Mouse (Mus musculus): ENCODE measurements around the gene Prkn.

Prkn gene

DNA sequence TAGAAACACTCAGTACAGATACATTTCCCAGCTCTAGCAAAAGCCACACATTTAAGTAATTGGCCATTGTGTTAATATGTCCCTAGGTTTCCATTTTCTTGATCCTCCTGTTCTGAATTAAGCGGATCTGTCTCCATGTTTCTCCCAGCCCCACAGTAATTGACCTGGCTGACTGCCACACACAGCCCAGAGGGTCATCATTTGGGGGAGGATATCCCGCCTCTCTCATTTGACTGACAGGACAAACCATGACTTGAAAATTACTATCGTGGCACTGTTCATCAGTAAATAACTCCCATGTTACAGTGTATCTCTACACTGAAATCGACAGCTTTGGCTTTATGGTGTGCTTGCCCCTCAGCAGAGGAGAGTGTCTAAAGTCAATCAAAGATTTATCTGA lies 146.9 kb downstream of the Prkn start:
- in situ Hi-C loops (cut with MboI, MseI): no loop called here

DNA sequence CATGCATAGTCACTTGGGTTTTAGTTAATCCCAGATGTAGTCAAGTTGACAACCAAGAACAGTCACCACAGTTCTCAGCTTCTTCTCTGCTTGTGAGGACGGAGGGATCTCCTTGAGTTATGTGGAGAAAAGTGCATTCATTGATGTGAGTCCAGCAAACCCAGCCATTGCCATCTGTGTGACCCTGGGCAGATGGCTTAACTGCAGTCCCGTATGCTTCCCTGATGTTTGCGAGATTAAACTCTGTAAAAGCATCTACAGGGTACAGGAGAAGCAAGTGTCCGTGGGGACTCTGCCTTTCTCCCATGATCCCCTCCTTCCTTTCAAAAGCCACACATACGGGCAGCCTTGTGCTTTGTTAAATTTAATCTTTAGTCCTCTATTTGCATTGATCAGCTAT lies 157.1 kb downstream of the Prkn start:
- in situ Hi-C loops (cut with MboI, MseI): no loop called here

DNA sequence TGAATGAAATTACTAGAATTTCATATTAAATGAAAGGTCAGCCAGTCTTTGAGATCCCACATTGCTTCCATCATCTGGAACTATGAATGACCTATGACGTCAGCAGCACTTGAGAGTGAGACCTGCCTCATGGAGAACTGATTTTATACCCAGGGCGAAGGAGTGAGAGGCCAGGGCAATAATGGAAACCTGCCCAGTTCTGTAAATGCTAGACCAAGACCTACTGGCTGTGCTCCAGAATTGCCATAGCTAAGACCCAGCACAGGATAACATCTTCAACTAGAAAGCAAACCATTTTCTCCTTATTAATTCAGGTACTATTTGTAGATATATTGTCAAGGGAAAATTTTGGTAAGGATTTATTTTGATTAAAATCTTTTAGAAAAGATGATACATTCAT lies 183.2 kb downstream of the Prkn start:
- in situ Hi-C loops (cut with MboI, MseI): no loop called here

DNA sequence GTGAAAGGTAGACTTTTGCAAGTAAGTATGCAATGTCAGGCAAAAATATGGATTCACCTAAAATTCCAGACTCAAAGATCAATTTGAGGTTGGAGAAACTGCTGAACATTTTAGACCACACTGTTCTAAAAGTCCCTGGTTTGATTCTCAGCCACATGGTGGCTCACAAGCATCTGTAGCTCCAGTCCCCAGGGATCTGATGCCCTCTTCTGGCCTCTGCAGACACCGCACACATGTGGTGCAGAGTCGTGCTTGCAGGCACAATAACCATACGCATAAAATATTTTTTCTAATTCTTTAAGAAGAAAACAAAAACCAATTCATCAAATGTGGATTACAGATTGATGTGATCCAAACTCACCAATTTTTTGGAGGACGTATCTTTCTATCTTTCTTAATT lies 189.2 kb downstream of the Prkn start:
- in situ Hi-C loops (cut with MboI, MseI): no loop called here

DNA sequence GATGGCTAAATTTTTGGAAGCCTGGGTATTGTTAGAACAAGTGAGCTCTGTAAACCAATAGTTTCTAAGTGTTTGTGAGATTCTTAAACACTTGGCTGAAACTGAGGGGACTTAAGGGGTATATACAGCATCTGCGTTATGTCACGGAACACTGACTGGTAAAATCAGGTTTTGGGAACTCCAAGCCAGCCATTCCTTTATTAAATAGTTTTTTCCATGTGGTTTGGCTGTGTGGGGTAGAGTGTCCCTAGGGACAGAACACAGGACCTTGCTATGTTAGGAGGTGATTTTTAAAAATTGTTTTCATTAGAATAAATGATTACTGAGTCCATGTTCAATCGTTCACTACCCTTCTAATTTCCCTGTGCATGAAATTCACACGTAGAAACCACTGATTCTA lies 190.8 kb downstream of the Prkn start:
- in situ Hi-C loops (cut with MboI, MseI): no loop called here

DNA sequence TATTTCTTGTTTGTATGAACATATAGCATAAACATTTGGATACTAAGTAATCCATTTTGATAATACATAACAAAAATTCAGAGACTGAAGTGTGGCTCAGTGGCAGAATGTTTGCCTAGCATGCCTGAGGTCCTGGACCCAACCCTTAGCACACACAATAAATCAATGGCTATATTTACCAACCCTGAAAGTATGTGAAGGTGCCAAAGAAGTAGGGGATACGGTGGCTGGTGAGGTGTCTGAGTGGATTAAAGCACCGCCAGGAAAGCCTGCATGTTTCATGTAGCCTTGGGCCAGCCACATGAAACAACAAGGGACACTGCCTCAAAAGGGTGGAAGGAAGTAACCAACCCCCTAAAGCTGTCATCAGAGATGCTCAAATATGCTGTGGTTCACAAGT lies 192.2 kb downstream of the Prkn start:
- in situ Hi-C loops (cut with MboI, MseI): no loop called here

DNA sequence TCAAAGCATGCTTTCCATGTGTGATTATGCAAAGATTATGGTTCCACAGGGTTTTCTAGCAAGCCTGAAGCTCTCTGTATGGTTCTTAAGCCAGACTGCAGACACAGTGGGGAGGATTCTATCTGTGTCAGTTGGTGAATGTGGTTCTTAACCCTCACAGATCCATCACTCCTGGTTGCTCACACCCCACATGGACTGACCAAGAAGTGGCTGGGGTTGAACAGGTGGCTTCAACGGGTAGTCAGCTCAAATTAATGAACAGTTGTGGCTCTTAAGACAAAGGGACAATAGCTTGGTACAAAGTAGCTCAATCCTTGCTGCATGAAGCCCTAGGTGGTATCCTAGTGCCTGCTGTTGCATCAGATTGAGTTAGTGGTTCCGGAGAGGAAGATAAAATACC lies 193.4 kb downstream of the Prkn start:
- in situ Hi-C loops (cut with MboI, MseI): no loop called here

DNA sequence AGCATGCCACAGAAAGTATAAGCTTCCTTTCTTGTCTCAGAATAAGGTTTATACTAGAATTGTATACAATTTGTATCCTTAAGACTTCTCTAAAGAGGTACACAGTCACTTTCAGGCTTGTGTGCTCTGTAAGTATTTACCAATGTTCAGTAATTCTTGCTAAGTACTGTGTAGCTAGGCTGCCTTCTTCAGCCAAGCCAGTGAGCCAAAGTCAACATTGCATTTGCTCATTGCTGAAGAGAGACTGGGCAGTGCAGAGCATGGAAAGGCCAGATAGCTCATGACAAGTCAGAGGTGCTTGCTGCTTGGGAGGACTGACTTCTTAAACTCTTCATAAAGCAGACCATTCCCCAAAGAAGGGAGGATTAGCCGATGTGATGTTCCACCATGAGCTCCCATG lies 198.1 kb downstream of the Prkn start:
- in situ Hi-C loops (cut with MboI, MseI): no loop called here

DNA sequence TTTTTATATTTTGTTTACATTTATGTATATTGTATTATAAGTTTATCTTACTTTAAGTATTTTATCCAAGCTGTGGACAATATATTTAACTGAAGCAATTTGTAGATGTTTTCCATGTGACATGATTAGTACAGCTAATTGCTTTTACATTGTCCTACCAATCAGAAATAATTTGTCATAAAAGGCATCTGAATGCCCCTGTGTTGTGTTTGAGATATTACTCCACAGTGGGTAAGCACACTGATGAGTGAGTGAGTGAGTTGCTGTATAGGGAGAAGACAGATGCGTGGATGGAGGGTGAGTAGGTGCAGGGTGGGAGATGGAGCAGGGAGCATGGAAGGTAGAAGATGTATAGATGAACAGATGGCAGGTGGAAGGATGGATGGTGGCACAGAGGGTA lies 218.8 kb downstream of the Prkn start:
- in situ Hi-C loops (cut with MboI, MseI): no loop called here

DNA sequence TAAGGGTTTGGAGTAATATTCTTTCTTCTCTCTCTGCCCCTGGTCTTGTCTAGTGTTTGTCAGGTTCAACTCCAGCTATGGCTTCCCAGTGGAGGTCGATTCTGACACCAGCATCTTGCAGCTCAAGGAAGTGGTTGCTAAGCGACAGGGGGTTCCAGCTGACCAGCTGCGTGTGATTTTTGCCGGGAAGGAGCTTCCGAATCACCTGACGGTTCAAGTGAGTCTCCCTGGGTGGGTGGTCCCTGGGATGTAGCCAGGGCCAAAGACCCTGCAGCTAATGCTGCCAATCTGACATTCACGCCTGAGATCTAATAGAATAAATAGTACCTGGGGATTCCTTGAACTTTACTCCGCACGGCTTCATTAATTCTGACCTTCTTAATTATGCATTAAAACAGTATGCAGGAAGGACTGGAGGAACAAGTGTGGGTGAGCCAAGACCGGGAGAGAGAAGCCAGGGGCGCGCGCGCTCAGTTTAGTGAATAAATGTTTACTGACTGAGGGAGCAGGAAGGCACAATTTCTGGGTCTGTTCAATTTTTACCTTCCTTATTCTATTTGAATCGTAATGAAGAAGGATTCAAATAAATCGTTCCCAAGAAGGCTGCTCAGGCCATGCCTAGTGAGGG lies 227.0 kb downstream of the Prkn start:
- in situ Hi-C loops (cut with MboI, MseI): no loop called here

DNA sequence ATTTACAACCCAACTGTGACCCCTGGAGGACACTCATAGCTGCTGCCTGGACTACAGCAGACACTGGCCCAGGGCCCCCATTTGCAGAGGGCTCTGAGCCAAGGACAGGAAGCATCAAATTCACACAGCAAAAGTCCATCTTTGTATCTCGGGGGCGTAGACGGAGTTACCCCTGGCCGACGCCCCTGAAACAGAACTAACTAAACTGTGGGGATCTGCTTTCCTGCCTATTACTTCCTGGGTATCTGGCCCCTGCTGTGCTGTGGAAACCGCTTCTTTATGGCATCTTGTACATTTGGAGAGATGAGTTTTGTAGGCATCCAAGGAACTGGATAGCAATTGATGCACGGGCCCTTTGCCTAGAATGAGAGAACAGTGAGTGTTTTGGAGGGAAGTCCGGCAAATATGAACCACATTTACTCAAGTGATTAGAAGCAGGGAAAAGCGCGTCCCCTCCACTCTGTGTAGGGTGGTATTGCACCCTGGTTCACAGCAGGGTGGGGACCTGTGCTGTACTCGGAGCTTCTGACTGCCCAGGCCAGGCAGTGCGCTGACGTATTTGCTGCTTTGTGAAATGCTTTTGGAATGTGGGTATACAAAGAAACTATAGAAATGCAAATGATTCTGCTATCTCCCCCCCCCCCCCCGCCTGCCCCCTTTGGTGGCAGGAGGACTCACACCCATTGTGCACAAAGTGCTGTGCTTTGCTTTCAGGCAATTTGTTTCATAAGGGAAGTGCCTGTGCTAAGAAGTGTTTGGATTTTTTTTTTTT lies 227.7 kb downstream of the Prkn start:
- in situ Hi-C loops (cut with MboI, MseI): no loop called here

DNA sequence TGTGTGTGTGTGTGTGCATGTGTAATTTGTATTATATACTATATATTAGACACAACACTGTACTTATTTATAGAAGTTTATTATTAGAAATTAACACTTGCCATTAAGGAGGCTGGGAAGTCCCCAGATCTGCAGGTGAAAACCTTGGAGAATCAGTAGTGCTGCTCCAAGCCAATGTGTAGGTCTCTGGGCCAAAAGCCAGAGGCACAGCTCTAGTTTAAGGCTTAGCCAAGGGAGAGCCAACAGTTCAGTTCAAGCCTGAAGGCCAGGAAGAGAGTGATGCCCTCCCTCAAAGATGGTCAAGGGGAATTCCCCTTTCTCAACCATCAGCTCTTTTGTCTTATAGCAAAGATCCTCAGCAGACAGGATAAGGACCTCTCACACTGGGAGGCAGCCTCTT lies 230.8 kb downstream of the Prkn start:
- in situ Hi-C loops (cut with MboI, MseI): no loop called here

DNA sequence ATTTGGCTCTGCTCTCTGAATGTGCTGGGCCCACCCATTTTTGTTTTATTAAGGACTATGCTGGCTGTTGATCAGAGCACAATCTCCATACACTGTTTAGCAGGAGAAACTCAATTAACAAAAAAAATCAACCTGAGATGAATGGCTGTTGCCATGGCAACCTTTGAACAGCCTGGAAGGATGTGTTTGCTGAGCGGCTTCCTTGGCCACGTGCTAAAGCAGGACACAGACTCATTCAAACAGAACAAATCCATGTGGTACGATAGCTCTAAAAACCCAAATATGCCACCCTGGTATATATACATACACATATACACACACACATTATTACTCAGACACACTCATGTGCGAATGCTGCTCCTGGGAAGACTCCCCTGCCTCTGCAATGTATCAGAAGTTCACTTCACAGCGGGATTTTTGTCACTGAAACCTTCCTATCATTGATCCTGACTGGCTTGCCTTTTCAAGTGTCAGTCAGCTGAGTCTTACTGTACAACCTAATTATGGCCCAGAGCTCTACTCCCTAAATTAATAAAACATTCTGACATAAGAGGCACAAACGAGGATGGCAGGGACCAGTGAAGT lies 236.2 kb downstream of the Prkn start:
- in situ Hi-C loops (cut with MboI, MseI): no loop called here

DNA sequence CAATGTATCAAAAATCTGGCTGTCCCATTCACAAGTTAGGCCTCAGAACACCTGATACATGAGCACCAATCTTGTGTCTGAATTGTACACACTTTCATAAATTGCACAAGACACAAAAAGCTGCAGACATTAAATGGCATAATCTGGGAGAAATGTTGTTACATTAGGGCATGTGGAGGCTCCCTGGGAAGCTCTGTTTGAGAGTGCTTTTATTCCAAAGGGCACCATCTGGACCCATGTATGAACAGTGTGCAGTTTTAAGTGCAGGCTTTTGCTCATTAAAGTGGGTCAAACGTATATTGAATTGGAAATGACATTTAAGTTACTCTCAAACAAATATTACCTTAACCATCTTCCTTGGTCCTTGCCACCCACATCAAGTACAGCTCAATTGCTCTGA lies 246.3 kb downstream of the Prkn start:
- in situ Hi-C loops (cut with MboI, MseI): no loop called here

DNA sequence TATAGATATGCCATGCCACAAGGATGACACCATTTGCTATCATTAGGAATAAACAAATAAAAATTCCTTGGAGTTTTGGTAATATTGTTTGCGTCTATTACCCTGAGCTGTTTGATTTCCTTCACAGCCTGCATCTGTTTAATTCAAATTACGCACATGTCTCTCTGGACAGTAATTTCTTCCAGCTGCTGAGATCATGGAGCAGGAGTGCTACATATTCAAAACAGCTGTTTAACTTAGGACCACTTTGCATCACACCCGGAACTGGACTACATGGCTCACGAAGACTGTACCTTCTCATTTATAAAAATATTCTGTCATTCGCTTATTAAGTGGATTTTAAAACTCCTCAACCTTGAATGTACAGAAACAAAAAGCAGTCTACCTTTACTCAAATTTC lies 246.9 kb downstream of the Prkn start:
- in situ Hi-C loops (cut with MboI, MseI): no loop called here

DNA sequence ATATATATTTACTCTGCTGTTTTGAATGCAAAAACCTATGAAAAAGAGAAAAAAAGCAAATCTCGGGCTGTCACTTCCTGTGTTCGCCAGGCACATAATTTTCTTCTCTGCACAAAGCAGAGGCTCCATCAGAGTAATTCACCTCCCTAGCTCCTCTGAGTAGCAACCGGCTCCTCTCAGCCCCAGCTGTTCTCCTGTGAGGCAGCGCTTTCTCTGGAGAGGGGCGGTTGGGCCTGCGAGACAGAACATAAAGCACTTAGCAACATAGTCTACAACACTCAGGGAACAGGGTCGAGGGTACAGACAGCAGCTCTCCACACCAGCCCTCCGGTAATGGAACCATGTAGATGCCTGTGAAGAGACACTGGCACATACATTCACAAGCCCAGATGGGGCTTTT lies 247.6 kb downstream of the Prkn start:
- in situ Hi-C loops (cut with MboI, MseI): no loop called here

DNA sequence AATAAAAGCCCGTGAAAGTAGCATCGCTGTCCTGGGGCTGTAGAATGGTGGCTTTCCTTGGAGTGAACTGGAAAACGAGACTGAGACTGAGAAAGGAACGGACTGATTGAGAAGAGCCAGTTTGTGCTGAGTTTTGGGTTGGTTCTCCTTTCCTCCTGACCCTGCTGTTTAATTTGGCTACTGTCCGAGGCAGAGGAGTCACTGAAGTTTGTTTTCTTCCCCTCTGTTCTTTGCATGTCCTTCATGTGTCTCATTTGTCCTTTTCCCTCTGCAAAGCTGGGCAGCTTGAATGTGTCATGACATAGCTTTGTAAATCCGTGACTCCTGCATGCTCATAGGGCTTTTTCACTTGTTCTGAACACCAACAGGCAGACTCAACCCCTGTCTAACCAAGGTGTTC lies 249.2 kb downstream of the Prkn start:
- in situ Hi-C loops (cut with MboI, MseI): no loop called here

DNA sequence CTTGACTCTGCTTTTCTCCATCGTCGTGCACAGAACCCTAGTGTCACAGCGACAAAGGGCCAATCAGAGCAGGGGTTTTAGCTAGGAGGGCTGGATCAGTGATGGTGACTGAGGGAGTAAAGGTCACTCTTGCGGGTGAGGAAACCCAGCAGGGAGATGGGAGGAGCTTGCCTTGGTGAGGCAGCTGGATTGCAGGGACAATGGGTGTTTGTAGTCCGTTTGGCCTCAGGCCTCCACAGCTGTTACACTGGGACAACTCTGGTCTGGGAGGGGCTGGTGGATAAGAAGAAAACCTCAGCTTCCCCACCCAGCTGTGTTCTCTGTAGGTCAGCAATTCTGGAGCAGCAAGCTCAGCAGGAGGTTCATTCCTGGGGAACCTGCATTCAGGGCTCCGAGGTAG lies 252.7 kb downstream of the Prkn start:
- in situ Hi-C loops (cut with MboI, MseI): no loop called here

DNA sequence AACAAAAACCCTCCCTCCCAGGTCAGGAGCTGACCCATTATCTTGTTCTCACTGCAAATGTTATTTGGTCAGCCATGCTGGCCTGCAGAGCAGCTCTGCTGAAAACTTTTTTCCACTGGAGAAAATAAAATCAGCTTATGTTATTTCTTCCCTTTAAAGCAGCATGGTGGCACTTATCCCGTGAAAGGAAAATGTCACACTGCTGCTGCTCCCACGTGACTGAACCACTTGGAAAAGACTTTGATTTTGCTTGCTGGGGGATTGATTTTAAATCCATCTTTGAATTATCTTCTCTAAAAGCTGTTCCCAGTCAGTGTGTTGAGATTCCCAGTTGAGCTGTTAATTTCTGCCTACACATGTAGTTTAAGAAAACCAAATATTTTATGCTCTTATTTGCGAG lies 253.1 kb downstream of the Prkn start:
- in situ Hi-C loops (cut with MboI, MseI): no loop called here

DNA sequence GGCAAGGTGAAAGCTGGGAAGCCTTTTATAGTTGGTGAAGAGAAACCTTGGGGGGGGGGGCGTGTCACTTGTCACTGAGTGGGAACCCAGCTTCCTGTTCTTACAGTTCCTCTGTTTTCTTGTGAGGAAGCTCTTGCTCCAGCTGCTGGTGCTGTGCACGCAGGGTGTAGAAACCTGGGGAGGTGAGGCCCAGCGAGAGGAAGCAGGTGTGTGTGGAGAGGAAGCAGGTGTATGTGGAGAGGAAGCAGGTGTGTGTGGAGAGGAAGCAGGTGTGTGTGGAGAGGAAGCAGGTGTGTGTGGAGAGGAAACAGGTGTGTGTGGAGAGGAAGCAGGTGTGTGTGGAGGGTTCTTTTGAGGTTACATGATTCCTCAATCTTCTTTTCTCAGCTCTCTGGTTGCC lies 266.8 kb downstream of the Prkn start:
- in situ Hi-C loops (cut with MboI, MseI): no loop called here

DNA sequence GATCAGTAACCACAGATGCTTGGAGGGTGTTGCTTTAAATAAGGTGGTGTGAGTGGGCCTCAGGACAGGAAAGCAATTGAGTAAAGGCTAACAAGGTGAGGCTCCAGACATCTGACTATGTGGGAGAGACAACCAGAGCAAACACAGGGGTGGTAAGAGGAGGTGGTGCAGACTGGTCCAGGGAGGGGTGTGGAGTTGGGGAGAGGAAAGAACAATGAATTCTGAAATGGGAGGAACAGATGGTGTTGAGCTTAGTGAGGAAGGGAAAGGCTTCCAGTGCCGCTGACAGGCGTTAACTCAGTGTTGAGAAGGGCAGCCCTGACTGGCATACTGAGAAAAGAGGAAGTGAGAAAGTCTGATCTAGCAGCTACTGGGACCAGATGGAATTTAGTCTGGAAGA lies 267.7 kb downstream of the Prkn start:
- in situ Hi-C loops (cut with MboI, MseI): no loop called here

DNA sequence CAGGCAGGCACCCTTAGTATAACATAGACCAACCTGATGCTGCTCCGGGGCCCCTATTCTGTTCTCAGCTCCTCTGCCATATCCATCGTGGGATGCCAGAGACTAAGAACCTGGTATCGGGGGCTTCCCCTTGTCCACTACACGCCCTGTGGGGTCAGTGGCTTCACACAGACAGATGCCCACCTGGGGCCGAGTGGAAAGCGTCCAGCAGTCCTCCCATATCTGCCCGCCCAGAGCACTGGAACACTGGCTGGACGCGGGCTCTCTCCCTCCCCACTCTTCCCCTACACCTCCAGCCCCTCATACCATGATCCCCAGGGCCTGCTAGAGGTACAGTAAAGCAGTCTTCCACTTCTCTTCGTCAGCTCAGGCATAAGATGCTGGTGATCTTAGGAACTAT lies 277.3 kb downstream of the Prkn start:
- in situ Hi-C loops (cut with MboI, MseI): no loop called here

DNA sequence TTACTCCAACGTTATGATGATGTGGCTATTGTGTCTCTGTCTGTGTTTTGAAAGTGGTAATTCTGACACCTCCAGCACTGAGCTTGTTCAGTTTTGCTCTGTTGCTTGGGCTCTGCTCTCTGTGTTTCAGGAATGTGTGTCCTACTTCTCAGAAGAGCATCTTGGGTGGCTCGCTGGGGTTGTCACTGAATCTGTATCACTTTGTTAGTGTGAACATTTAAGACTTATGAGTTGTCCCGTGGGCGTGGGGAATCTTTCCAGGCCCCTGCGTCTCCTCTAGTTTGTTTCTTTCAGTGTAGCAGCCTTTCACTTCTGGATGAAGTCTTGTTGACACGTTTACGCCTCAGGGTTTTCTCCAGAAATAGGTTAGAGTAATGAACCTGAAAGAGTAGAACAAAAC lies 283.9 kb downstream of the Prkn start:
- in situ Hi-C loops (cut with MboI, MseI): no loop called here

Measured in regulatory T cell (primary cell).